Mouse (Mus musculus): ENCODE data around the gene Map3k7cl.
A peak's percentile ranks its signal among the peaks of the same experiment; 100 is the strongest.

Gene Map3k7cl

GRCm38 (mm10) chr16:87552907-87553691 lies at the start of gene Map3k7cl:
Map3k7cl (plus strand) TSS chr16:87553330.
- peak; percentile 9 for DNase-seq (ENCODE audit: low spot score)

- no peak for DNase-seq (ENCODE audit: low spot score)
Observed at GRCm38 (mm10) chr16:87511706-87512105, 41.4 kb upstream of the Map3k7cl start.

- DNase-seq (ENCODE audit: low spot score), result no peak
Observed at GRCm38 (mm10) chr16:87512331-87512730, 40.8 kb upstream of the Map3k7cl start.

DNA sequence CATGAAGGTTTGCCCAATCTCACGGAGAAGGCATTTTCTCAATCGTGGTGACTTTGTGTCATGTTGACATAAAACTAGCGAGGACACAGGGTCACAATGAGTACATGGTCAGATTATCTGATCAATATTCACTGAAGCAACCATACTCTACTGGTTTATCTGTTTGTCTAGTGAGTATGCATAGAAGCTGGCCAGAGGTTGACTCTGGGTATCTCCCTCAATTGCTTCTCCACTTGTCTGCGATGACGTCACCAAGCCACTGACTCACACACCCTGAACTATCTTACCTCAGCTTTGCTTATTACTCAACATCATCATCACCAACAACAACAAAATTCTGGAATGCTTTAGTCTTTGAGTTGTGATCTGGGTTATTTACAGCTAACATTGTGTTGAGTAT lies 28.9 kb upstream of the Map3k7cl start:
- no peak for DNase-seq (ENCODE audit: low spot score)

DNA sequence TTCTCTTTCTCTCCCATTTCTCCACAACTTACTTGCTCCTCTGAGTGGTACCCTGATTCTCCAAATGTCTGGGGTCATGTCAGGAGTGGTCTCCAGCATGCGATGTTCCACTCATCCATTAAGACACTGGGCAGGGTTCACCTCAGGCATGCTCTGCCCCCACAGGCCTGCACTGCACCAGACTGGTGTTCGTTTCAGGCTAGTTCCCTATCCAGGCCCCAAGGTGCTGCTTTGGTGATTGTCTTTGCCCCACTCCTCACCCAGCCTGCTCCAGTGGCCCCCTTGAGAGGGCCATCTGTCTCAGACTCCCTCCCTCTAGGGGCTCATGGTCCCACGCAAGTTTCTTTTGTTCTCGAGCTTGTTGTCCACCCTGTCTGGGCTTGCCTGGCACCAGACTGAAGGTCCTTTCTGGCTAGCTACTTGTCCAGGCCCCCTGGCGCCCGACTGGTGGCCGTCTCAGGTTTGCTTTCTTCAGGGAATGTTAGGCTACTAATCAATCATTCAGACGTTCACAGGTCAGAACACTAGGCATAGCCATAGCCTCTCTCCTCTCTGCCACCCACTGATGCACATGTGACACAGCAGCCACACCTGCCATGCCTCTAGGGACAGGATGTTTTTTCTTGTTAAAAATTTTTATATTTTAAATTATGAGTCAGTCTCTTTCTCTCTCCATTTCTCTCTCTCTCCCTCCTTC lies 25.4 kb upstream of the Map3k7cl start:
- DNase-seq (ENCODE audit: low spot score), result no peak

DNA sequence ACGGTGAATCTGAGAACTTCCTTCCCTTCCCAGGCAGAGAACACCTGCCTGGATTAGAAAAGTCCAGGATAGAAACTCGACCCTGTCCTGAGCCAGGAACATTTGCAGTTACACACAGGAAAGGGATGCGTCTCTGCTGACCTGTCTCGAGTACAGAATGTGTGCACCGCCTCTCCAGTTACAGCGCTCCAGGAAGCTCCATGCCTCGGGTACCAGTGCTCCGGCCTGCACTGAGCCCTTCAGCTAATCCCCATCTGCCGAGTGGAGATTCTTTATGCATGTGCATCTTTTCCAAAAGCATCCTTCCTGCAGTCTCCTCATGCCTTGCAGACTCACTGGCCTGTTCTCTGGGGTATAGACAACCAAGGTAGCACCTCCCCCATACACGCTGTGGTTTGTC lies 24.4 kb upstream of the Map3k7cl start:
- DNase-seq (ENCODE audit: low spot score), result no peak

DNA sequence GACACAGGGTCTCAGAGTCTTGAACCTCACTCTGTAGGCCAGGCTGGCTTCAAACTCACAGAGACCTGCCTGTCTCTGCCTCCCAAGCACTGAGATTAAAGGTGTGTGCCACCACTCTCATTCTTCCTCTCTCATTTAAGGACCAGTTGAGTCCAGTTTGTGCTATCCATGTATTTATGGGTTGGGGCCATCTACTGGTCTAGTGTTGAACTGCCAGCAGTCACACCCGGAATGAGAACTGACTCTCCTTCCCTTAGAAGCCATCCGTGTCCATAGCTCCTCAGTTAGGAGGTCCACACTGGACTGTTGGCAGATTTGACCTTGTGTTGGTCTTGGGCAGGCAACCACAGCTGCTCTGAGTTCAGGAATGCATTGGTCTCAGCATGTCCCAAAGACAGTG lies 4.8 kb upstream of the Map3k7cl start:
- DNase-seq (ENCODE audit: low spot score), result no peak

DNA sequence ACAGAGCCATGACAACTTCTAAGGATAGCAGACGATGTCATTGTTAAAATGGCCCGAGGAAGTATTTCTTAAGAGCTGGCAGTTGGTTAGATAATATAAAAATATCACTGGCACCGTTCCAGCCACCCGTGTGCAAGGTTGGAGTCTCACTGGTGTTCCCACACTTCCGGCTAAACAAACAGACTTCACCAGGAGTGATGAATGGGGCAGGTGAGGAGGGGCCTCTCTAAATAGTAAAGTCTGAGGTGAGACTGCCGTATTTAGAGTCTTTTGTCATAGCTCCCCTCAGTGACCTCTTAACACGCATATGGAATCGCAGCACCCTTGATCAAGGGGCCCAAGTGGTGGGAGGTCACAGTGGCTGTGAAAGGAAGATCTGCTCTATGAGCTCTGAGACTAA lies 3.2 kb downstream of the Map3k7cl start:
- DNase-seq (ENCODE audit: low spot score), result no peak

- DNase-seq (ENCODE audit: low spot score), result no peak
Observed at GRCm38 (mm10) chr16:87561501-87561900, 8.4 kb downstream of the Map3k7cl start.

DNA sequence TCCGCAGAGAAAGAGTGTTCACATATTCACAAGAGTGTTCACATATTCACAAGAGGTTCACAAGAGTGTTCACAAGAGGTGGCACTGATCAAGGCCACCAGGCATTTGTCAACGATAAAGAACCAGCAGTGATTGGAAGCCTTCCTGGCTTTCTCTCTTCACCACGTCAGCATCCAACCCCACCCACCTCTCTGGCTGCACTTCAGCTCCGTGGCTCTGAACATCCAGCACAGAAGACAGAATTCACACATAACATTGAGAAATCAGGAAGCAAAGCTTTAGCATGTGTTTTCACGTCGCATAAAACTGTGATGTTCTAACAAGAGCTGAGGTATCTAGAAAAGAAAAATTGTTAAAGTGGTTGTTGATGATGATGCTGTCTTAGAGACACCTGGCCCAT lies 10.4 kb downstream of the Map3k7cl start:
- DNase-seq (ENCODE audit: low spot score), result no peak

- DNase-seq (ENCODE audit: low spot score), result no peak
Observed at GRCm38 (mm10) chr16:87564564-87564963, 11.4 kb downstream of the Map3k7cl start.

- DNase-seq (ENCODE audit: low spot score), result no peak
Observed at GRCm38 (mm10) chr16:87567572-87567971, 14.4 kb downstream of the Map3k7cl start.

DNA sequence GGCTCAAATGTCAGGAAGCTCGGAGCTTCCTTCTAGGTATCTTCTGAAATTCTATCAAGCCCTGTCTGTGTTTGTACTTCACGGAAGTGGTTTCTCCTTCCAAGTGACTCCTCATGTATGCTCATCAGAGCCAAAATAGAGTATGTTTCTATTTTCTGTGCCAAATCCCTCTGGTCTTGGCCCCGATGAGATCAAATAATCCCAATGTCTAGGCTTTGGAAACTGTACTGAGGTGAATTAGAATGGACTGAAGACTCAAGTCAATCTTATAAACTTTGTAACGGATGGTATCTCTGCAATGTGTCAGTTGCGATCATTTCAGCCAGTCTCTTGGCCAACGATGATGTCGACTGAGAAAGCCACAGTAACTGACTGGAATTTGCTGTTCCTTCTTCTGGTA lies 15.1 kb downstream of the Map3k7cl start:
- no peak for DNase-seq (ENCODE audit: low spot score)

DNA sequence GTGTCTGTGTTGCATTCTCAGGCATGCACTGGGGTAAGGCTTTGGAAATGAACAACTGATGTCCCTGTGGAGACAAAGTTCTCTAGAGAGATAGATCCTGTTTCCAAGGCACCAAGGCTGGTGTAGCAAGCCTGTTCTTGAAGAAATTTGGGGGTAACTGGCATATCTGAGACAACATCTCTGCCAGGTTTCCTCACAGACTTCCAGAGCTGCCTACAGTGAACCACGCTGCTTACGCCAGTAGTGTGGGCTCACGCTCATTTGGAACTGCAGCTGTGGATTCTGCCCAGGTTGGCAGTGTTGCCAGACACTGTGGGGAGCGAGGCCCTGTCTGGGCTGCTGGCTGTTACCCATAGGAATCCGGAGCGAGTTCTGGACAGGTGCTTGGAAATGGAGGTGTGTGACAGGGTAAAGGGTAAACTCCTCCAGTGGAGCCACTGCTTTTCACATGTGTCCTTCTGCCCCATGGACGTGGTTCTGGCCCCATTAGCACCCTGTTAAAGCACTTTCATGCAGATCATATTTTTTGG lies 16.5 kb downstream of the Map3k7cl start:
- DNase-seq (ENCODE audit: low spot score), result no peak

DNA sequence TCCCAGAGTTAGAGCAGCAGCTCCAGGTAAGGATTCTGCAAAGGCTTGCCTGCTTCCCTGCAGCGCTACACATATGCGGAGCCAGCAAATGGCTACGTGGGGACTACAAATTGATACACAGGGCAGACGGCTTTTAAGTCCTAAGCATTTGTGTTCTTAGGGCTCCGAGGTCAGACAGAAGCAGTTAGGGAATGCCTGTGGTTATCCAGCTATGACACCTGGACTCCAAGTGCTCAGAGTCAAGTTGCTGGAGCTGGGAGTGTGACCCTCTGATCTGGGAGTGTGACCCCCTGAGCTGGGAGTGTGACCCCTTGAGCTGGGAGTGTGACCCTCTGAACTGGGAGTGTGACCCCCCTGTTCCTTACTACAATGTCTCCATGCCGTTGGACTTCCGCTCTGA lies 17.2 kb downstream of the Map3k7cl start:
- DNase-seq (ENCODE audit: low spot score), result no peak

DNA sequence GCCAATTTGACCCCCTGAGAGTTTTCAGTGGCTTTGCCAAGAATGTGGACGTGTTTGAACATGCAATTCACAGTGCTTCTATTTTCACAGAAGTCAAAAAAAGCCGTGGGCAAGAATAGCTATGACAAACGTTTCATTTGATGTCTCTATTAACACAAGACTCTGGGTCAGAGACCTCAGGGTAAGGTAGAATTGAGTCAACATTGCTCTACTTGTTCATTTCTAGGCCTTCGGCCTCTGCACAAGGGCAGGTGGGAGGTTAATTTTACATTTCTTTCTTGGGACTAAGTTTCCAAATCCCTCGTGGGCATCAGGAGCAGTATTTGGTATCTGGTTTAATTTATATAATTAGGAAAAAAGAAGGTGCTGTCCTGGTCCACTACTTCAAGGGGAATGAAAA lies 20.3 kb downstream of the Map3k7cl start:
- no peak for DNase-seq (ENCODE audit: low spot score)

DNA sequence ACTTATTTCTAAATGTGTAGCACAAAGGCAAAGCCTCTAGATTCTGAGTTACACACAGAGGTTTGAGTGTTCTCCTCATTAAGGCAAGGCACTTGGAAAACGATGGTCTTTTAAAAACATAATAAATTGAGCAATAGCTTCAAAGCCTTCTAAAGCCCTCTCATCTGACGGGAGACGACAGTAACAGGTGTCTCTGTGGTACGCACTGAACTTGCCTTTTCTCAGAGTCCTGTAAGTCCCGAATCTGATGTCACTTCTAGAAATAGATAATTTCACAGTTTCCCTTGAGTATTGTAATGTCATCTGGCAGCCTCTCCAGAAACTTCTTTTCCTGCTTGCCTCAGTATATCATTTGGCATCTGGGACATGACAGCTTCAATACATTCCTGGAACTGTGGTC lies 21.0 kb downstream of the Map3k7cl start:
- DNase-seq (ENCODE audit: low spot score), result no peak

DNA sequence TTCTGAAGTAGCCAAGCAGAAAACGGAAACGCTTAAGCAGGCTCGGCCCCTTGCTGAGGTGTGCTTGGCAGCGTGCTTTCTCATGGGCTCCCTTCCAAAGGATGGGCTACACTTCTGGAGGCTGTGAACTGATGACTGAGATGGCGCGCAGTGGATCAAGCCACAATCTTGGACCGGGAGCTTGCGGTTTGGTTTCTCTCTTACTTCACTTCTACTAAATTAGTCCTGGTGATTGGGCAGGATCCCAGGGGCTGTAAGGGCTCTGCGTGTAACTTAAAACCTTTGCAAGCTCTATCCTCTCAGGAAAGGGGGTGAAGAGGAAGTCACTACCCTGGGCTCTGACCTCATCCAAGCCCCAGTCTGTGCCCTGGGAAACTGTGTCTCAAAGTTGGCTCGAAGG lies 22.5 kb downstream of the Map3k7cl start:
- no peak for DNase-seq (ENCODE audit: low spot score)

DNA sequence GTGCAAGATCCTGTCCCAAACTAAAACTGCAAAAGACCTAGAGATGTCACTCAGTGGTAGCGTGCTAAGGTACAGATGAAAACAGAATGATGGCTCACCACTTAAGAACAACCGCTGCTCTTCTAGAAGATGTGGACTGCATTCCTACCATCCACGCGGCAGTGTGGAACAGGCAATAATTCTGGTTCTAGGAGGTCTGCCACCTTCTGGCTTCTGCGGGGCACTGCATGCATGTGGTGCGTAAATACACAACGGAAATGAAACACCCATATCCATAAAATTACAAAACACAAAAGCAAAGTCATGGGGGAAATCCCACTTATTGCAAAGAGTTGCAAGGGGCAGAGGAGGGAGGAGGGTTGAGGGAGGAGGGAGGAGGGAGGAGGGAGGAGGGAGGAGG lies 25.8 kb downstream of the Map3k7cl start:
- DNase-seq (ENCODE audit: low spot score), result no peak

DNA sequence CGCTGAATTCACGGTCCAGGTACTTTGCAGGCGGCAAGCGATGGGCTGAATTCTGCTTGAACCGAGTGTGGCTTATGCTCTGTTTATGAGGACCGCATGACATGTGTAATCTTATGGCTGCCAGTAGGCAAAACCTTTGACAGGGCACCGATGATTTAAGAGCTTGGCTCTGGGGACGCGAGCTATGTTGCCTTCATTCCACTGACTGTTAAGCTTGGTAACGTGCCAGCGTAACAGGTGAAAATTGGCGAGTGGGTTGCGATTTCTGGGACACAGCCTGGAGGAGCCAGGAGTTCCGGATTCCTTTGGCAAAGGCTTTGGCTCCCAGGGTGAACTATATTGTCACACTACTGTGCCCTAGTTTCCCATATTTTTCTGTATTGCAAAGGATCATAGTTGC lies 26.3 kb downstream of the Map3k7cl start:
- no peak for DNase-seq (ENCODE audit: low spot score)

DNA sequence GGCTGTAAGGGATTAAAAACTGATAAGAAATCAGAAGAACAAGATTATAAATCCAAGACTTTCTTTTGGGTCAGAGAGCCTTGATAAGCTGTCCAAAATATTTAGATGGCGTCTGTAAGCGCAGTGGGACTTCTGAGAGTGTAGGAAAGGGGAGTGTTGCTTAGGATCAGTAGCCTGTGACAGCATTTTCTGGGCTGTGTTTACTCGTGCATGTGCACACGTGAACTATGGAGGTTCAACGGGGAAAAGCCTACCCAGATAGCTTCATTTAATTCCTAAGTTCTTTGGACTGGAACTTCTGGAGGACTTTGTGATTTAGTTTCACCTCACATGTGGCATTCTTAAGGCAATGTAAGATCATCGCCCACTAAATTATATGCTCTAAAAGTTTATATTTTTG lies 29.6 kb downstream of the Map3k7cl start:
- DNase-seq (ENCODE audit: low spot score), result no peak

GRCm38 (mm10) chr16:87584618-87585017 lies 31.5 kb downstream of the Map3k7cl start:
- no peak for DNase-seq (ENCODE audit: low spot score)

DNA sequence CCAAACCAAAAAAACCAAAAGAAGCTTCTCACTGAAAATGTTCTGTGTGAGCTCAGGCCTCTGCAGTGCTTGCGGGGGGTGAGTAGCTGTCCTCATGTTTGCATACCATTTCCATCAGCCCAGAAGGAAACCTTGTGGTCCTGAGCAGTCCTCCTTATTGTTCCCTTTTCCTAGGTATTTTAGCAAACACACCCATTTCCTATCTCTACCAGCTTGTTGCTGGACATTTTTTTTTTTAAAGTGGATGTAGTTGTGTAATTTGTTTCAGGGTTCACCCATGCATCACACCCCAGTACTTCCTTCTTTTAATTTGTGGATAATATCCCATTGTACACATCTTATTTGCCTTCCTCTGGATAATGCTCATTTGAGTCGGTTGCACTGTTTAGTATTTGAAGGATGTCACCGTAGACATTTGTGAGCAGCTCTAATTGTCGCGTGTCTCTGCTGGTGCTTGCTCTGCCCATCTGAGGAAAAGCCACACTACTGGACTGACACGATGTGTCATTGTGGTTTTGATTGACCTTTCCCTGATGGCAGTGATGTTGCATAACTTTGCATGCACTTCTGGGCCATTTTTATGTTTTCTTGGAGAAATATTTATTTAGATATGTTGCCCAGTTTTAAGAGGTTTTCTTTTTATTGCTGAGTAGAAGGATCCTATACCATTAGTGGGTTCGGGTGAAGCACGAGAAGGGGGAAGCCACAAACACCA lies 32.6 kb downstream of the Map3k7cl start:
- no peak for DNase-seq (ENCODE audit: low spot score)

Data from ovary, postnatal 36 days (tissue).